Mouse (Mus musculus) hindbrain, embryonic 16.5 days (tissue): ENCODE results near the gene Atp1a3. TPM values are rescaled to one million over a fixed set of nuclear protein-coding genes. Genes with fewer than 3 reads are reported as not detected.

Experiments
- ATAC-seq: fragments of 200-750 bp; cut with Nextera tagmentation; 2 replicates; pipeline ENCODE4 v1.8.0; 2017; ENCODE audit warnings: moderate TSS enrichment, moderate library complexity
- H3K27ac ChIP-seq: fragments of 300-500 bp; sonication (generic); 2 replicates; pipeline ENCODE4 v1.5.1; 2014; ENCODE audit warnings: low read depth, mild to moderate bottlenecking, control low read depth, low read length, moderate library complexity
- H3K27me3 ChIP-seq: fragments of 300-500 bp; sonication (generic); replicated peaks from 2 replicates; pipeline ENCODE4 v1.6.1; 2014; ENCODE audit warnings: low read length; ENCODE audit not compliant: control insufficient read depth, insufficient read depth
- H3K36me3 ChIP-seq: fragments of 300-500 bp; sonication (generic); 2 replicates; pipeline ENCODE4 v1.6.1; 2014; ENCODE audit warnings: mild to moderate bottlenecking, low read length, moderate library complexity, mixed read lengths; ENCODE audit not compliant: control insufficient read depth, insufficient read depth
- H3K4me1 ChIP-seq: fragments of 300-500 bp; sonication (generic); 2 replicates; pipeline ENCODE4 v1.6.1; 2014; ENCODE audit warnings: low read depth, low read length; ENCODE audit not compliant: control insufficient read depth, insufficient read depth
- H3K4me2 ChIP-seq: fragments of 300-500 bp; sonication (generic); 2 replicates; pipeline ENCODE4 v1.6.1; 2014; ENCODE audit warnings: mild to moderate bottlenecking, low read length, control low read depth, moderate library complexity
- H3K4me3 ChIP-seq: fragments of 300-500 bp; sonication (generic); 2 replicates; pipeline ENCODE4 v1.5.1; 2014; ENCODE audit warnings: mild to moderate bottlenecking, low read length, control low read depth, moderate library complexity
- H3K9ac ChIP-seq: fragments of 300-500 bp; sonication (generic); 2 replicates; pipeline ENCODE4 v1.6.1; 2014; ENCODE audit warnings: low read depth, mild to moderate bottlenecking, control low read depth, low read length, moderate library complexity
- H3K9me3 ChIP-seq: fragments of 300-500 bp; sonication (generic); 2 replicates; pipeline ENCODE4 v1.6.1; 2014; ENCODE audit warnings: mild to moderate bottlenecking, low read length, moderate library complexity; ENCODE audit not compliant: control insufficient read depth
- WGBS: fragments of 180-500 bp; shearing (Covaris S2); extraction: QIAGEN DNeasy Blood & Tissue Kit; methylation state at CpG from one replicate; pipeline ENCODE4 v1.1.7; 2014; 5-methylcytosine and 5-hydroxymethylcytosine counted together
- microRNA-seq: library from miRNA; unstranded; fragments of <30 nt; microRNA quantifications from one replicate; pipeline ENCODE4, GENCODE M21; 2017
- polyA plus RNA-seq: library from polyadenylated mRNA; unstranded; fragments of >200 nt; fragmentation: Nextera tagmentation; extraction: Ambion mirVana; gene quantifications from 2 replicates; pipeline ENCODE4 v1.2.1, GENCODE M21; 2015

Gene Atp1a3
- polyA plus RNA-seq, 1 experiment from 2014 or later = 678 TPM

DNA sequence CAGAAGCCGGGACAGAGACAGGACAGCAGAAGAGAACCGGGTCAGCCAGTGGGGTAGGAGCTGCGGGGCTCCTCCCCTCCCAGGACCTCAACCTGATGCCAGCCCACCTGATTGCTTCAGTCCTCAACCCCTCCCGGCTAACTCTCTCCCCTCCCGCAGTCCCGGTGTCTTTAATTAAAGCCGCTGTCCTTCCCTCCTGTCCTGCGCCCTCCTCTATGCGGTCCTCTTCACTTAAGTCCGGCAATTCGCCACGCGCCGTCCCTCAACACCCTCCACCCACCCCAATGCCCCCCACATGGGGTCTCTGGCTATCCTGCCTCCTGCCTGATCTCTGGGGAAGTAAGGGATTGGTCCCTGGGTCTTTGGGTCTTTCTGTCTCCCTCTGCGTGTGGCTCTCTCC, 74.1 kb downstream of the Atp1a3 start:
- no peak overlapping the region for H3K4me2 ChIP-seq
- H3K9me3 ChIP-seq = no peaks in the 10 kb centered on the region
- no peak overlapping the region for H3K27ac ChIP-seq
- peaks cover 6% of the 10 kb centered on the region for H3K4me1 ChIP-seq
- H3K27me3 ChIP-seq = peaks cover 47% of the 10 kb centered on the region
- 1% methylated on average over 13 of the region's 15 CpGs for WGBS
- no peak for ATAC-seq
- H3K9ac ChIP-seq = 0 out of 2 replicates have a peak overlapping the region, but pooled peaks have one; percentile 38
- H3K4me3 ChIP-seq = no peak overlapping the region
- peaks cover 2% of the 10 kb centered on the region; the same call in 1 of the 2 replicates for H3K36me3 ChIP-seq

DNA sequence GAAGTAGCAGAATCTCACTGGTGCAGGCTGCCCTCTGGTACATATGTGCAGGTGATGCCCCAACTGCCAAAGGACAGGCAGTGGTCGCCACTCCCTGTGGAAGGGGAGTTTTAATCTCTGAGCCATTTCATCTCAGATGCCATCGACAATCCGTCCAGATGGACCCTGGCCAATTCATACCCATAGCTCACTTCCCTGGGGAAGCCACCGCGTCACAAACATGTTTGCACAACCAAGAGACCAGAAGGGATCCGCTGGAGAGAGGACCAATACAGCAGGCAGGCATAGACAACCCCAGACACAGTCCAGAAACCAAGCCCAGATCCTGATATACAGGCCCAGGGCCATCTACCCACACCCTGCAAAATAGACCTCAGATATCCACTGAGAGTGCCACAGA, 75.3 kb downstream of the Atp1a3 start:
- Histone ChIP-seq H3K27me3 (peaks cover 47% of the 10 kb centered on the region), H3K4me2 (no peak overlapping the region)

More for the DNA sequence above, 75.3 kb downstream of the Atp1a3 start:
- Histone ChIP-seq H3K9me3 (no peaks in the 10 kb centered on the region), H3K4me3 (no peak overlapping the region), H3K9ac (no peak overlapping the region), H3K27ac (no peak overlapping the region), H3K36me3 (peaks cover 5% of the 10 kb centered on the region; the same call in 1 of the 2 replicates), H3K4me1 (peaks cover 6% of the 10 kb centered on the region)
- no peak for ATAC-seq
- 35% methylated on average over 6 of the region's 6 CpGs for WGBS

Small RNA genes lying within 50 kb of the gene (microRNA-seq; reads per million reads assigned to microRNA genes)
- 0.62 reads per million for gene Mir7046
- gene Mir7047 = 1.9 reads per million

Other genes with a start within 250 kb of the Atp1a3 start
- 0.20 and 0.52 TPM in 2 replicates for gene Cd177, start 245.6 kb downstream of the Atp1a3 start, polyA plus RNA-seq
- 0.40 and 0.69 TPM in 2 replicates for gene Ceacam10, start 228.8 kb downstream of the Atp1a3 start, polyA plus RNA-seq
- gene Gm9844, start 143.7 kb downstream of the Atp1a3 start, polyA plus RNA-seq = 21.4 and 53.5 TPM in 2 replicates
- gene Lypd4, start 136.0 kb downstream of the Atp1a3 start, polyA plus RNA-seq = 0.21 and 0.29 TPM in 2 replicates
- 0.30 and 0.47 TPM in 2 replicates for gene Dmrtc2, start 135.9 kb downstream of the Atp1a3 start, polyA plus RNA-seq
- gene Rps19, start 121.6 kb downstream of the Atp1a3 start, polyA plus RNA-seq = 1,005 and 1,089 TPM in 2 replicates
- gene Cd79a, start 108.6 kb downstream of the Atp1a3 start, polyA plus RNA-seq = 0.34 and 0.39 TPM in 2 replicates
- 47.0 and 62.1 TPM in 2 replicates for gene Arhgef1, start 103.0 kb downstream of the Atp1a3 start, polyA plus RNA-seq
- 4.6 and 5.2 TPM in 2 replicates for gene Gm4881, start 61.5 kb downstream of the Atp1a3 start, polyA plus RNA-seq
- 345 and 404 TPM in 2 replicates for gene Rabac1, start 33.2 kb downstream of the Atp1a3 start, polyA plus RNA-seq
- gene Grik5, start 66.4 kb upstream of the Atp1a3 start, polyA plus RNA-seq = 12.5 and 15.8 TPM in 2 replicates
- gene Zfp574, start 66.6 kb upstream of the Atp1a3 start, polyA plus RNA-seq = 30.0 and 39.7 TPM in 2 replicates
- 19.8 and 28.7 TPM in 2 replicates for gene Pou2f2, start 173.8 kb upstream of the Atp1a3 start, polyA plus RNA-seq
- gene Dedd2, start 214.7 kb upstream of the Atp1a3 start, polyA plus RNA-seq = 14.2 and 14.8 TPM in 2 replicates
- 1.6 and 1.8 TPM in 2 replicates for gene Zfp526, start 215.5 kb upstream of the Atp1a3 start, polyA plus RNA-seq
- 13.0 and 16.4 TPM in 2 replicates for gene Gsk3a, start 231.9 kb upstream of the Atp1a3 start, polyA plus RNA-seq
- gene Erf, start 244.8 kb upstream of the Atp1a3 start, polyA plus RNA-seq = 3.7 and 4.3 TPM in 2 replicates